Mouse (Mus musculus): Measurements from ENCODE around the gene Exoc6.

DNA sequence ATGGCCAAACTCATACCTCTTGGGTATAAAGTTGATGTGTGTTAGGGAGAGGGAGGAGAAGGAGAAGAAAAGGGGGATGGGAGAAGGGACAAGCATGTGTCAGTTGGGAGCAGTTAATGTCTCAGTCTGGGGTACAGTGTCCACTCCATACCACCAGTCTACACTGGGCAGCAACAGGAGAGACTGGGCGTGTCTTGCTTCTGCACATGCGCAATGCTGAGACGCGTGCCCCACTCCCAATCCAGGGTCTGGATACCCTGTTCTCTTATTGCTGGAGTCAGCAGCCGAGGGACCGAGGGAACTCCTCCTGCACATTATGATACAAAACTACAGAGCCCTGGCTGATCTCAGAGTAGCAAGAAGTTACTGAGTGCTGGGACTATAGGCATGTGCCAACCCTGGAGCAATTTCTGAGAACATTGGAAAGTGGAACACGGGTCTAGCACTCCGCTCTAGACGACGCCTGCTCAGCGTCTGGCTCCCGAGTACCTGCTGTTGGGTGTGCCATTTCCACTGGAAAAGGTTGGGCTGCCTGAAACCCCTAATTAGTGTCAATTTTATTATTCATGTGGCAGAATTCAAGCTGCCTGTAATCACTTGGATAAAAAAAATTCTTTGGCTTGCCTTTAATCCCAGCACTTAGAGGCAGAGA, 166.4 kb downstream of the Exoc6 start:
- TF ChIP-seq POLR2A (IDR thresholded peaks at IDR 0.05; ENCODE audit: extremely low read depth, insufficient read depth, low read length) (no peak), CTCF (IDR thresholded peaks at IDR 0.05; ENCODE audit: low read depth, low read length) (no peak)
